Mouse (Mus musculus): ENCODE results near the gene Ptpru.

GRCm38 (mm10) chr4:131843290-131843743 is 5.2 kb upstream of the Ptpru start, which contains the start of gene Mecr:
- TF ChIP-seq CTCF (IDR thresholded peaks at IDR 0.05; ENCODE audit: low read depth, low read length) (no peak), POLR2A (IDR thresholded peaks at IDR 0.05; ENCODE audit: borderline replicate concordance, low read depth, low read length) (no peak)

Measured in bone marrow macrophage, adult 2 months (primary cell).